Comparison of ENCODE assay signal across 10 mouse cellular contexts in the genomic region with DNA sequence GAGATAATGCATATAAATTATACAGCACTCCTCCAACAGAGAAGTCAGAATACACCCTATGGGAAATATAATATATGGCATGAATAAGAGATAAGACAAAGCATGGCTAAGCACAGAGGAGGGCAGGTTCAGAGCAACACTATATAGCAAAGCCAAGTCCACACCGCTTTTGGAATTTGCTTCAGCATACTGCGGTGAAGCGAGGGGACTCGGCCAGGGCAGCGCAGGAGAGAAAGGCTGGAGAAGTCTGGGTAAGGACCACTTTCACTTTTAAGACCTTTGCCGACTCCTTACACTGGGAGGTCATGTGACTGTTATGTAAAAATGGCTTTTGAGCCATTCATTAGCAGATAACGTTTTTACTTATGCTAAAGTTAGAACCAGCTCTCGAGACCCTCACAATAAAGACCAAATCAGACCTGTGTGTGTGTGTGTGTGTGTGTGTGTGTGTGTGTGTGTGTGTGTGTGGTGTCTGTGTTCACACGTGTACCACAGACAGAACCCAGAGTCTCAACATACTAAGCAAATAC. TPM values are rescaled to one million over a fixed set of nuclear protein-coding genes. Genes with fewer than 3 reads are reported as not detected.
DNase-seq lines count a peak whose midpoint lies in the region; ATAC-seq and TF ChIP-seq lines count a peak whose summit lies in the region.
"Had no signal": no experiment of that assay in that cellular context is flagged by ENCODE, and none has a peak within 500 bp of the region (broad histone marks: within the 10 kb centered on the region; RNA-seq: fewer than 3 reads in every experiment).

No protein-coding gene starts in this region.

- H3K9ac ChIP-seq in limb, embryonic 12.5 days (replicated peaks): no peak overlapping the region

- WGBS in limb, embryonic 12.5 days: 83% methylated on average over 9 of the region's 9 CpGs
- 79% methylated on average over 9 of the region's 9 CpGs for WGBS in limb, embryonic 10.5 days
- WGBS in bone marrow, adult 2 months: 12% methylated on average over 9 of the region's 9 CpGs

- no peak overlapping the region for H3K27ac ChIP-seq in limb, embryonic 12.5 days
- H3K27ac ChIP-seq in limb, embryonic 10.5 days: no peak overlapping the region
- H3K27ac ChIP-seq in bone marrow, adult 2 months (ENCODE audit: control insufficient read depth, insufficient read depth, low read depth, low read length, poor library complexity): no peak overlapping the region

- no peaks in the 10 kb centered on the region for H3K9me3 ChIP-seq in limb, embryonic 12.5 days
- H3K9me3 ChIP-seq in limb, embryonic 10.5 days (replicated peaks): no peaks in the 10 kb centered on the region

- no peak for ATAC-seq in limb, embryonic 12.5 days (ENCODE audit: insufficient number of reproducible peaks, insufficient read depth, low FRiP score, low TSS enrichment, low read depth)
- 0 out of 2 replicates have a peak, but pooled peaks have one; percentile 4 for ATAC-seq in megakaryocyte progenitor cell, adult 5-6 weeks (replicated peaks; ENCODE audit: poor library complexity)

- H3K36me3 ChIP-seq in limb, embryonic 12.5 days: 0 out of 2 replicates have a peak, but pooled peaks cover 4% of the 10 kb centered on the region
- peaks cover 9% of the 10 kb centered on the region for H3K36me3 ChIP-seq in limb, embryonic 10.5 days

- peaks cover 29% of the 10 kb centered on the region for H3K4me1 ChIP-seq in limb, embryonic 12.5 days (replicated peaks)
- H3K4me1 ChIP-seq in limb, embryonic 10.5 days: peaks cover 39% of the 10 kb centered on the region
- peaks cover 4% of the 10 kb centered on the region; the same call in 1 of the 2 replicates for H3K4me1 ChIP-seq in bone marrow, adult 2 months (ENCODE audit: control insufficient read depth, insufficient read depth, low read length)

- TF ChIP-seq CTCF in bone marrow, adult 2 months (IDR thresholded peaks at IDR 0.05; ENCODE audit: control insufficient read depth, insufficient read depth, low read length): no peak

- DNase-seq in limb, embryonic 10.5 days (ENCODE audit: low spot score): no peak
- peak; percentile 27 for DNase-seq in CD4-positive helper T cell, adult 2 months (ENCODE audit: low read depth, low spot score)
- no peak for DNase-seq in layer of hippocampus, postnatal 10 days (ENCODE audit: low spot score in 2 of 2)
- DNase-seq in left cerebral cortex, adult 18-20 months (ENCODE audit: low spot score in 2 of 2): no peak
- DNase-seq: embryo, embryonic 11 days; kidney, adult 11 months; thymus, postnatal 4 days had no signal

- H3K4me3 ChIP-seq in limb, embryonic 12.5 days (replicated peaks): no peak overlapping the region
- H3K4me3 ChIP-seq in limb, embryonic 10.5 days: no peak overlapping the region
- peak overlapping the region; percentile 65 for H3K4me3 ChIP-seq in bone marrow, adult 2 months (replicated peaks; ENCODE audit: control insufficient read depth, low read depth, low read length)

- H3K4me2 ChIP-seq in limb, embryonic 12.5 days: peak overlapping the region; percentile 61; the same call in 1 of the 2 replicates

- no peaks in the 10 kb centered on the region for H3K27me3 ChIP-seq in limb, embryonic 12.5 days
- no peaks in the 10 kb centered on the region for H3K27me3 ChIP-seq in limb, embryonic 10.5 days (ENCODE audit: low read depth, poor library complexity, severe bottlenecking)

- TF ChIP-seq POLR2A in bone marrow, adult 2 months (IDR thresholded peaks at IDR 0.05; ENCODE audit: borderline replicate concordance, control insufficient read depth, low read depth, low read length): no peak

RNA-seq across cellular contexts. Expression of gene Trim45, which starts 1.3 kb away (rescaled TPM):
- 7.3 and 8.8 TPM in 2 replicates for polyA plus RNA-seq in limb, embryonic 12.5 days (2016; fragmentation: Nextera tagmentation; extraction: Ambion mirVana)
- polyA plus RNA-seq in limb, embryonic 10.5 days (2016; fragmentation: Nextera tagmentation; extraction: Ambion mirVana): 5.6 and 6.7 TPM in 2 replicates
- polyA plus RNA-seq in bone marrow, adult 2 months (2011; ENCODE audit: insufficient read depth, insufficient read length, low replicate concordance, missing spikeins): 0.45 and 1.9 TPM in 2 replicates
- total RNA-seq in megakaryocyte progenitor cell, adult 5-6 weeks (2015): 6.6 and 6.9 TPM in 2 replicates
- total RNA-seq in megakaryocyte progenitor cell, adult 5-6 weeks (2017): 26.3 and 26.4 TPM in 2 replicates
- total RNA-seq in layer of hippocampus, postnatal 10 days (2021): 10 to 100 TPM in 1 of 2 experiments, 1 to 10 TPM in 1; 9.9 to 10.6 TPM
- 10 to 100 TPM; 11.3 to 11.7 TPM for total RNA-seq in left cerebral cortex, adult 18-20 months (2021)

RNA-seq across cellular contexts. Expression of gene Ttf2, which starts 48.8 kb away (rescaled TPM):
- polyA plus RNA-seq in limb, embryonic 12.5 days (2016; fragmentation: Nextera tagmentation; extraction: Ambion mirVana): 24.2 and 25.5 TPM in 2 replicates
- polyA plus RNA-seq in limb, embryonic 10.5 days (2016; fragmentation: Nextera tagmentation; extraction: Ambion mirVana): 30.1 and 32.7 TPM in 2 replicates
- polyA plus RNA-seq in bone marrow, adult 2 months (2011; ENCODE audit: insufficient read depth, insufficient read length, low replicate concordance, missing spikeins): 10.1 and 14.0 TPM in 2 replicates
- 22.0 and 22.4 TPM in 2 replicates for total RNA-seq in megakaryocyte progenitor cell, adult 5-6 weeks (2015)
- total RNA-seq in megakaryocyte progenitor cell, adult 5-6 weeks (2017): 30.1 and 30.4 TPM in 2 replicates
- total RNA-seq in layer of hippocampus, postnatal 10 days (2021): 1 to 10 TPM; 2.6 to 3.0 TPM
- 1 to 10 TPM; 1.3 to 1.5 TPM for total RNA-seq in left cerebral cortex, adult 18-20 months (2021)

Comparison
In these comparisons a context has a peak if more than half of its experiments do, and no peak if none do; other contexts are left out.
1. RNA of gene Ttf2, which starts 48.8 kb away (total RNA-seq): 22.0 to 30.4 TPM in megakaryocyte progenitor cell, adult 5-6 weeks; 2.6 to 3.0 TPM in layer of hippocampus, postnatal 10 days and 1.3 to 1.5 TPM in left cerebral cortex, adult 18-20 months; every median in the first group is over 4 times any median in the second.